Mouse (Mus musculus) CH12.LX (cell line): Measurements from ENCODE around the gene Prss29.

ENCODE experiments used
- CHD2 ChIP-seq: IDR thresholded peaks from 2 replicates; pipeline ENCODE4 v1.6.1; 2011; ENCODE audit warnings: low read length, improper control_type of control experiment
- CTCF ChIP-seq, 2 experiments: IDR thresholded peaks in 1 of 2; conservative IDR thresholded peaks in 1 of 2; 2 replicates each; pipeline ENCODE4 v1.5.1; 2011 to 2012; ENCODE audit warnings: low read depth in 2 of 2, low read length in 2 of 2, improper control_type of control experiment in 1 of 2, inconsistent platforms in 1 of 2, mild to moderate bottlenecking in 1 of 2, moderate library complexity in 1 of 2
- ELF1 ChIP-seq: IDR thresholded peaks from 2 replicates; pipeline ENCODE4 v1.6.1; 2014; ENCODE audit warnings: low read depth, mild to moderate bottlenecking, inconsistent platforms, low read length, improper control_type of control experiment
- EP300 ChIP-seq: IDR thresholded peaks from 2 replicates; pipeline ENCODE4 v1.6.1; 2011; ENCODE audit warnings: low read length, improper control_type of control experiment
- JUND ChIP-seq: conservative IDR thresholded peaks from 2 replicates; pipeline ENCODE4 v1.6.1; 2011; ENCODE audit warnings: low read depth, low read length, improper control_type of control experiment
- MAFK ChIP-seq: IDR thresholded peaks from 2 replicates; pipeline ENCODE4 v1.6.1; 2011; ENCODE audit warnings: low read length, improper control_type of control experiment; ENCODE audit not compliant: insufficient replicate concordance
- MAX ChIP-seq: IDR thresholded peaks from 2 replicates; pipeline ENCODE4 v1.6.1; 2011; ENCODE audit warnings: low read length, improper control_type of control experiment
- MEF2A ChIP-seq: IDR thresholded peaks from 2 replicates; pipeline ENCODE4 v1.6.1; 2014; ENCODE audit warnings: low read depth, mild to moderate bottlenecking, inconsistent platforms, low read length, improper control_type of control experiment, borderline replicate concordance
- POLR2A ChIP-seq: IDR thresholded peaks from 2 replicates; pipeline ENCODE4 v1.6.1; 2011; ENCODE audit warnings: low read depth, mild to moderate bottlenecking, improper control_type of control experiment, low read length
- RAD21 ChIP-seq: IDR thresholded peaks from 2 replicates; pipeline ENCODE4 v1.6.1; 2011; ENCODE audit warnings: low read depth, mild to moderate bottlenecking, low read length, improper control_type of control experiment, moderate library complexity
- RCOR1 ChIP-seq: conservative IDR thresholded peaks from 2 replicates; pipeline ENCODE4 v1.6.1; 2012; ENCODE audit warnings: low read depth, mild to moderate bottlenecking, inconsistent platforms, low read length, improper control_type of control experiment
- USF2 ChIP-seq: conservative IDR thresholded peaks from 2 replicates; pipeline ENCODE4 v1.6.1; 2011; ENCODE audit warnings: low read depth, low read length, improper control_type of control experiment

GRCm38 (mm10) chr17:25341490-25341889 is 23.0 kb downstream of the Prss29 start:
- TF ChIP-seq CTCF (conservative IDR thresholded peaks at IDR 0.05 in 1 of 2, IDR thresholded peaks at IDR 0.05 in 1 of 2; ENCODE audit: low read depth in 2 of 2, low read length in 2 of 2): no peak
- no peak for TF ChIP-seq RAD21
- TF ChIP-seq ELF1: no peak
- TF ChIP-seq RCOR1: no peak
- TF ChIP-seq CHD2: no peak
- TF ChIP-seq POLR2A: no peak
- TF ChIP-seq MAFK: no peak
- no peak for TF ChIP-seq EP300
- TF ChIP-seq JUND: no peak
- TF ChIP-seq MEF2A: no peak
- no peak for TF ChIP-seq MAX
- TF ChIP-seq USF2: no peak
